Mouse (Mus musculus) CH12.LX (cell line): Measurements from ENCODE around the gene Sema6d. TPM values are rescaled to one million over a fixed set of nuclear protein-coding genes. Genes with fewer than 3 reads are reported as not detected.

ENCODE experiments used
- DNase-seq: peaks from one replicate; pipeline ENCODE4 v3.0.0-alpha.2; 2013; ENCODE audit errors: extremely low read depth
- H3K27ac ChIP-seq: 2 replicates; pipeline ENCODE4 v1.5.1; 2012; ENCODE audit warnings: low read depth, mild to moderate bottlenecking, control low read depth, moderate library complexity; ENCODE audit not compliant: insufficient read depth
- H3K27me3 ChIP-seq: replicated peaks from 2 replicates; pipeline ENCODE3; 2012; ENCODE audit warnings: inconsistent platforms
- H3K36me3 ChIP-seq, 2 experiments: replicated peaks in 1 of 2; 2 replicates each; pipeline versions ENCODE3 to v1.6.1; 2012; ENCODE audit warnings: inconsistent platforms in 1 of 2, low read length in 1 of 2, mild to moderate bottlenecking in 1 of 2, mixed read lengths in 1 of 2, moderate library complexity in 1 of 2; ENCODE audit not compliant: control insufficient read depth in 1 of 2, insufficient read depth in 1 of 2
- H3K4me1 ChIP-seq, 2 experiments: 2 replicates each; pipeline ENCODE4 v1.6.1; 2012; ENCODE audit warnings: inconsistent platforms in 1 of 2, moderate library complexity in 1 of 2; ENCODE audit not compliant: insufficient read depth in 2 of 2, control insufficient read depth in 1 of 2
- H3K4me2 ChIP-seq: 2 replicates; pipeline ENCODE4 v1.6.1; 2012; ENCODE audit warnings: low read depth, mild to moderate bottlenecking, control low read depth; ENCODE audit not compliant: poor library complexity, insufficient read depth, severe bottlenecking
- H3K4me3 ChIP-seq, 3 experiments: fragments of 150-350 bp in 1 of 3; sonication (generic) in 1 of 3; replicated peaks in 1 of 3; 2 replicates each; pipeline versions ENCODE3 to v1.5.1; 2011 to 2012; ENCODE audit warnings: low read depth in 2 of 3, low read length in 2 of 3, mild to moderate bottlenecking in 2 of 3, moderate library complexity in 2 of 3, control low read depth in 1 of 3, improper control_type of control experiment in 1 of 3, inconsistent platforms in 1 of 3, mixed read lengths in 1 of 3; ENCODE audit not compliant: poor library complexity in 1 of 3
- H3K79me2 ChIP-seq: replicated peaks from 2 replicates; pipeline ENCODE4 v1.6.1; 2012; ENCODE audit warnings: mild to moderate bottlenecking, moderate library complexity; ENCODE audit not compliant: control insufficient read depth, poor library complexity, insufficient read depth, severe bottlenecking; ENCODE audit errors: extremely low read depth
- H3K9ac ChIP-seq: 2 replicates; pipeline ENCODE4 v1.6.1; 2012; ENCODE audit warnings: low read depth, mild to moderate bottlenecking, control low read depth, moderate library complexity; ENCODE audit not compliant: insufficient read depth
- H3K9me3 ChIP-seq: replicated peaks from 2 replicates; pipeline ENCODE3; 2012; ENCODE audit warnings: low read length, inconsistent platforms, mixed read lengths
- BHLHE40 ChIP-seq: IDR thresholded peaks from 2 replicates; pipeline ENCODE4 v1.6.1; 2011; ENCODE audit warnings: mild to moderate bottlenecking, low read depth, low read length, improper control_type of control experiment
- CHD1 ChIP-seq: IDR thresholded peaks from 2 replicates; pipeline ENCODE4 v1.6.1; 2012; ENCODE audit warnings: low read depth, low read length, improper control_type of control experiment, inconsistent platforms
- ELF1 ChIP-seq: IDR thresholded peaks from 2 replicates; pipeline ENCODE4 v1.6.1; 2014; ENCODE audit warnings: low read depth, mild to moderate bottlenecking, inconsistent platforms, low read length, improper control_type of control experiment
- GABPA ChIP-seq: IDR thresholded peaks from 2 replicates; pipeline ENCODE4 v1.6.1; 2012; ENCODE audit warnings: low read depth, low read length, improper control_type of control experiment, inconsistent platforms; ENCODE audit not compliant: insufficient replicate concordance
- JUN ChIP-seq: IDR thresholded peaks from 2 replicates; pipeline ENCODE4 v1.6.1; 2011; ENCODE audit warnings: low read depth, mild to moderate bottlenecking, low read length, improper control_type of control experiment, moderate library complexity; ENCODE audit not compliant: insufficient read depth
- MEF2A ChIP-seq: IDR thresholded peaks from 2 replicates; pipeline ENCODE4 v1.6.1; 2014; ENCODE audit warnings: low read depth, mild to moderate bottlenecking, inconsistent platforms, low read length, improper control_type of control experiment, borderline replicate concordance
- MXI1 ChIP-seq: IDR thresholded peaks from 2 replicates; pipeline ENCODE4 v1.6.1; 2011; ENCODE audit warnings: mild to moderate bottlenecking, low read depth, low read length, improper control_type of control experiment
- POLR2AphosphoS2 ChIP-seq: IDR thresholded peaks from 2 replicates; pipeline ENCODE4 v1.6.1; 2011; ENCODE audit warnings: low read depth, low read length, improper control_type of control experiment
- RAD21 ChIP-seq: IDR thresholded peaks from 2 replicates; pipeline ENCODE4 v1.6.1; 2011; ENCODE audit warnings: low read depth, mild to moderate bottlenecking, low read length, improper control_type of control experiment, moderate library complexity
- SIN3A ChIP-seq: IDR thresholded peaks from 2 replicates; pipeline ENCODE4 v1.6.1; 2012; ENCODE audit warnings: low read length, improper control_type of control experiment, inconsistent platforms
- TCF12 ChIP-seq: IDR thresholded peaks from 2 replicates; pipeline ENCODE4 v1.6.1; 2014; ENCODE audit warnings: low read depth, mild to moderate bottlenecking, inconsistent platforms, low read length, improper control_type of control experiment
- USF1 ChIP-seq: IDR thresholded peaks from 2 replicates; pipeline ENCODE4 v1.6.1; 2014; ENCODE audit warnings: low read depth, mild to moderate bottlenecking, inconsistent platforms, low read length, improper control_type of control experiment
- USF2 ChIP-seq: conservative IDR thresholded peaks from 2 replicates; pipeline ENCODE4 v1.6.1; 2011; ENCODE audit warnings: low read depth, low read length, improper control_type of control experiment
- ZKSCAN1 ChIP-seq: IDR thresholded peaks from 2 replicates; pipeline ENCODE4 v1.6.1; 2012; ENCODE audit warnings: low read depth, inconsistent platforms, low read length, improper control_type of control experiment, borderline replicate concordance
- dilution Hi-C: fragments of 300-500 bp; cut with MboI; formaldehyde crosslinking; loops from 2 replicates; pipeline ENCODE4 v1.14.3; 2020; ENCODE audit warnings: low sequenced_read_pairs; ENCODE audit not compliant: extremely low pct_unique_long_range_greater_than_20kb, extremely low pct_ligation_motif_present
- in situ Hi-C: fragments of 300-500 bp; cut with MboI; formaldehyde crosslinking; loops from 3 replicates; pipeline ENCODE4 v1.14.3; 2019; ENCODE audit warnings: low sequenced_read_pairs, low pct_ligation_motif_present, low pct_unique_long_range_greater_than_20kb, mixed read lengths
- polyA plus RNA-seq: library from polyadenylated mRNA; unstranded; fragments of >175 nt; gene quantifications from 2 replicates; pipeline ENCODE4 v1.2.1, GENCODE M21; 2012; ENCODE audit warnings: low read depth; ENCODE audit not compliant: insufficient read length
- total RNA-seq, 2 experiments: library from RNA; depleted of rRNA; stranded (reverse); fragments of 300-350 nt in 1 of 2; fragments of >200 nt in 1 of 2; gene quantifications; 2 replicates each; pipeline ENCODE4 v1.2.3; 2012 to 2014

The Sema6d gene
- total and polyA plus RNA-seq, 3 experiments: not detected

DNA sequence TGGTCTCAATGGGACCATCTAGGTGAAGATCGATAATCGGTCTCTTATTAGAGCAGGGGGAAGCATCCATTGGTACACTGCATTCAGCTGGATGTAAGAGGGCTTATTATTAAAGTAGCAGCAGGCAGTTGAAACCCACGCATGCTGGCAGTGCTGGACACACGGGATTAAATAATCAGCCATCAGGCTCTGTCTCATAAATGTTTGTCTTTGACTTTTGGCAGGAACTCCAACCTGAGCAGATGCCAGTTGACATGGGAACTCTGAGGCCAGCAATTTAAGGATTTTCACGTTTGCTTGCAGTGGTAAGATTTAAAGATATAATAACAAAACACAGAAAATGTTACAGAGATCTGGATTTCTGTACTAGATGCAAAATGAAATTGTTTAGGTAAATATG is 208.6 kb downstream of the Sema6d start:
- TF ChIP-seq POLR2AphosphoS2: no peak
- TF ChIP-seq, all 38 proteins: peak for 0
- no peaks in the 10 kb centered on the region for H3K27me3 ChIP-seq
- in situ Hi-C loops (no loop called here), dilution Hi-C loops (no loop called here)
- H3K4me3 ChIP-seq: no peak overlapping the region
- H3K4me1 ChIP-seq: no peaks in the 10 kb centered on the region
- no peak for DNase-seq
- H3K4me2 ChIP-seq: no peak overlapping the region
- H3K9me3 ChIP-seq: peaks cover 25% of the 10 kb centered on the region
- H3K27ac ChIP-seq: no peak overlapping the region
- no peaks in the 10 kb centered on the region for H3K36me3 ChIP-seq
- H3K79me2 ChIP-seq: no peaks in the 10 kb centered on the region
- H3K9ac ChIP-seq: no peak overlapping the region

DNA sequence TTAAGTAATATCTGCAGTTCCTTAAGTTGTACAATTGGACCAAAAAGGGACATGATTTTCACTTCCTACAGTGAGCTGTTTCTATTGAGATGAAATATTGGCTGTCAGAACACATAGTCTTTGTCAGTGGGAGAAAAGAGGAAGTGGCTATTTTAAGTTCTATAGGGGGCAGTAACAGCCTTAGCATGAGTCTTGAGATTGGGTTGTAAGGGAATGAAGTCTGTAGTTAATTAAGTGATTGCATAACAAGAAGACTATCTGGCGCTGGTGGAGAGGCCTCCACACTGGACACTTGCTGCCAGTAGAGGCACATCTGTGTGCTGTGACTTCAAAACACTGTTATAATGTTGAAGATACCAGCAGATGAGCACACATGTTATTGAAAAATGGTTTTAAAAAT is 209.1 kb downstream of the Sema6d start:
- H3K27ac ChIP-seq: no peak overlapping the region
- in situ Hi-C loops: no loop called here
- no peak overlapping the region for H3K9ac ChIP-seq
- H3K4me2 ChIP-seq: no peak overlapping the region
- TF ChIP-seq SIN3A (no peak), CHD1 (no peak)
- TF ChIP-seq, all 38 proteins: peak for 0
- Histone ChIP-seq H3K4me1 (no peaks in the 10 kb centered on the region), H3K27me3 (no peaks in the 10 kb centered on the region), H3K4me3 (no peak overlapping the region), H3K9me3 (peaks cover 23% of the 10 kb centered on the region), H3K79me2 (no peaks in the 10 kb centered on the region), H3K36me3 (no peaks in the 10 kb centered on the region)
- DNase-seq: no peak
- dilution Hi-C loops: no loop called here

DNA sequence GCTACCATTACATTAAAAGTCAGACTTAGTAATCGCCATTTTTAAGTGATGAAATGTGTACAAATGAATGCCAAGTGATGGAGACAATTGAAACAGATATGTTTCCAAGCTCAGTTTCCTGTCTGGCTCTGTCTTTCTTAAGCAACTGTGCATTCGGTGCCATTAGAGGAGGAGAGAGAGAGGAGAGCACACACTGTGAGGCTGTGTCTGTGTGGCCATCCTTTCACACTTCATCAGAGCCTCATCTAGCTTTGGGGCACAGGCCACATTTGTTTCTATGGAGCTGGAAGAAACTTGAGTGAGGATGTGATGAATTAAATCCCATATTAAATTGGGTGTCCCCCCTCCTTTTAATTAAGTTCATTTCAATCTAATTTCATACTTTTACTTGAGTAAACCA is 218.8 kb downstream of the Sema6d start:
- Histone ChIP-seq H3K9ac (no peak overlapping the region), H3K4me2 (no peak overlapping the region), H3K27me3 (no peaks in the 10 kb centered on the region), H3K36me3 (no peaks in the 10 kb centered on the region), H3K79me2 (no peaks in the 10 kb centered on the region), H3K4me3 (no peak overlapping the region), H3K9me3 (peaks cover 53% of the 10 kb centered on the region), H3K4me1 (no peaks in the 10 kb centered on the region), H3K27ac (no peak overlapping the region)
- dilution Hi-C loops: no loop called here
- DNase-seq: no peak
- TF ChIP-seq USF2 (no peak), BHLHE40 (no peak), GABPA (no peak), MXI1 (no peak), JUN (no peak), ZKSCAN1 (no peak), ELF1 (no peak), RAD21 (no peak), USF1 (no peak), TCF12 (no peak), SIN3A (no peak), MEF2A (no peak)
- in situ Hi-C loops: no loop called here
